Mouse (Mus musculus) thymus, adult 2 months (tissue): ENCODE data around the gene Slc23a2.

Source experiments
- CTCF ChIP-seq: fragments of 200-500 bp; IDR thresholded peaks from 2 replicates; pipeline ENCODE4 v1.5.1; 2012; ENCODE audit warnings: mild to moderate bottlenecking, control low read depth, low read length, moderate library complexity, borderline replicate concordance; ENCODE audit not compliant: control insufficient read depth, poor library complexity, insufficient read depth; ENCODE audit errors: extremely low read depth
- POLR2A ChIP-seq: fragments of 200-500 bp; IDR thresholded peaks from 2 replicates; pipeline ENCODE4 v1.6.1; 2012; ENCODE audit warnings: mild to moderate bottlenecking, low read length, control low read depth, moderate library complexity; ENCODE audit not compliant: control insufficient read depth, poor library complexity, insufficient read depth; ENCODE audit errors: extremely low read depth

DNA sequence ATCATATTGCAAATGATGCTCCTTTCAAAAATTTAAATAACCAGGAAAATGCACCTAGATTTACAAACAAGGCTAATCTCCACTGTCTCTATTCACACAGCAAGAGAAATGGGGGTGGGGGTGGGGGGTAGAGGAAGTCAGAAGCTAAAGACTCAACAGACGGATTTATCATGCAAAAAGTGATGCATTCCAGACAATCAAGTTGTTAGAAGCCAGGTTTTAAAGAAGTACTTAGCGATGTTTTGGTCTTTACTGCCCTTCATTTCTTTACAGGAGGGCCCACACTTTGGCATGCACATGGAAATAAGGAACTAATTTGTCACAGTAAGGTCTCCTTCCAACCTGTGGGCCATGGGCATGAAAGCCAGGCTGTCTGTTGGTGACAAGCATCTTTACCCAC is 11.5 kb downstream of the Slc23a2 start:
- TF ChIP-seq POLR2A (no peak), CTCF (no peak)
